Mouse (Mus musculus): ENCODE measurements at regions not wholly inside any gene's neighbourhood (a gene's known extent, or its start where the extent isn't known, plus 50 kb on each side); places are given as distances from the start of the nearest gene placed in this dataset.
"Not testable (repeated sequence)": the region's sequence is repeated elsewhere in the genome, so short reads cannot be mapped to it uniquely, and the experiment has no call there.

GRCm38 (mm10) chr17:13552840-13553239 lies 198.5 kb downstream of the Tcp10c start:
- not testable (repeated sequence) for DNase-seq

- peak; percentile 88 for DNase-seq
Observed at GRCm38 (mm10) chr17:13555311-13556059, 201.1 kb downstream of the Tcp10c start.

GRCm38 (mm10) chr17:13556060-13556660 lies 201.8 kb downstream of the Tcp10c start:
- not testable (repeated sequence) for DNase-seq

- no peak for DNase-seq
Observed at GRCm38 (mm10) chr17:13558863-13559262, 201.5 kb upstream of the Afdn start.

- DNase-seq, result no peak
Observed at GRCm38 (mm10) chr17:13561342-13561741, 199.0 kb upstream of the Afdn start.

- no peak for DNase-seq
Observed at GRCm38 (mm10) chr17:13562974-13563373, 197.4 kb upstream of the Afdn start.

GRCm38 (mm10) chr17:13564800-13565199 lies 195.5 kb upstream of the Afdn start:
- no peak for DNase-seq

- DNase-seq, result no peak
Observed at GRCm38 (mm10) chr17:13566680-13567079, 193.7 kb upstream of the Afdn start.

GRCm38 (mm10) chr17:13567183-13567582 lies 193.2 kb upstream of the Afdn start:
- DNase-seq, result no peak

- DNase-seq, result no peak
Observed at GRCm38 (mm10) chr17:13570796-13571195, 189.5 kb upstream of the Afdn start.

- DNase-seq, result no peak
Observed at GRCm38 (mm10) chr17:13572204-13572833, 188.0 kb upstream of the Afdn start.

GRCm38 (mm10) chr17:13573036-13573435 lies 187.3 kb upstream of the Afdn start:
- no peak for DNase-seq

GRCm38 (mm10) chr17:13574122-13574521 lies 186.2 kb upstream of the Afdn start:
- no peak for DNase-seq

GRCm38 (mm10) chr17:13574682-13575444 lies 185.5 kb upstream of the Afdn start:
- no peak for DNase-seq

- no peak for DNase-seq
Observed at GRCm38 (mm10) chr17:13577798-13578197, 182.5 kb upstream of the Afdn start.

- no peak for DNase-seq
Observed at GRCm38 (mm10) chr17:13581214-13581920, 179.0 kb upstream of the Afdn start.

- no peak for DNase-seq
Observed at GRCm38 (mm10) chr17:13581995-13582588, 178.2 kb upstream of the Afdn start.

- DNase-seq, result no peak
Observed at GRCm38 (mm10) chr17:13583475-13584233, 176.7 kb upstream of the Afdn start.

- no peak for DNase-seq
Observed at GRCm38 (mm10) chr17:13584394-13584793, 175.9 kb upstream of the Afdn start.

- DNase-seq, result not testable (repeated sequence)
Observed at GRCm38 (mm10) chr17:13590240-13590837, 170.0 kb upstream of the Afdn start.
